Mouse (Mus musculus): ENCODE data around the gene Sema4a.
A peak's percentile ranks its signal among the peaks of the same experiment; 100 is the strongest.
"Not testable (repeated sequence)": the region's sequence is repeated elsewhere in the genome, so short reads cannot be mapped to it uniquely, and the experiment has no call there.

The Sema4a gene

DNA sequence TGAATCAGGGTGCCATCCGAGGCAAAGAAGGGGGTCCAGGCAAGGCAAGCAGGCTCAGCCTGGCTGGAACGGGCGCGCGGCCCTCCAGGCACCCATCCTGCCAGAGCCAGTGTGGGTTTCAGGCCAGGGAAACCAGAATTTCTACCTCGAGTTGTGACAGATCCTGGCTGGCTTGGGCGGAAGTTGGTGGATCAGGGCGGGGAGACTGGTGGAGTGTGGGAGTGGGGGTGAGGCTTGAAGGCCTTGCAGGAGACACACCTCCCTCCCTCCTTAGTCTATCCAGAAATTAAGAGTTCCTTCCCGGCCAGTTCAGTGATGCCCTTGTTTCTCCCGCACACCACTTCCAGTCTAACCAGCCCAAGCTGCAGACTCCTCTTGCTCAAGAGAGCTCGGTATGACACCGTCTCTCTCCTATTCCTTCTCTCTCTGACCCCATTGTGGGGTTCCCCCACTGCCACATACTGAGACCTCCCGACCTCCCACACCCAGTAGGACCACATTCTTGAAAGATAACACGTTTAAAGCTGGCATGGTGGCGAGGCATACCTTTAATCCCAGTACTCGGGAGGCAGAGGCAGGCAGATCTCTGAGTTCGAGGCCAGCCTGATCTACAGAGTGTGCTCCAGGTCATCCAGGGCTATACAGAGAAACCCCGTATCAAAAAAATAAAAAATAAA is 5.3 kb downstream of the Sema4a start:
- no peak for DNase-seq (ENCODE audit: low spot score)

- DNase-seq (ENCODE audit: low spot score): no peak
These were observed 6.0 kb downstream of the Sema4a start for GRCm38 (mm10) chr3:88454762-88455587.

- DNase-seq (ENCODE audit: low spot score): no peak
These were observed 7.0 kb downstream of the Sema4a start for GRCm38 (mm10) chr3:88453986-88454385.

- no peak for DNase-seq (ENCODE audit: low spot score)
These were observed 7.6 kb downstream of the Sema4a start for GRCm38 (mm10) chr3:88453369-88453768.

DNA sequence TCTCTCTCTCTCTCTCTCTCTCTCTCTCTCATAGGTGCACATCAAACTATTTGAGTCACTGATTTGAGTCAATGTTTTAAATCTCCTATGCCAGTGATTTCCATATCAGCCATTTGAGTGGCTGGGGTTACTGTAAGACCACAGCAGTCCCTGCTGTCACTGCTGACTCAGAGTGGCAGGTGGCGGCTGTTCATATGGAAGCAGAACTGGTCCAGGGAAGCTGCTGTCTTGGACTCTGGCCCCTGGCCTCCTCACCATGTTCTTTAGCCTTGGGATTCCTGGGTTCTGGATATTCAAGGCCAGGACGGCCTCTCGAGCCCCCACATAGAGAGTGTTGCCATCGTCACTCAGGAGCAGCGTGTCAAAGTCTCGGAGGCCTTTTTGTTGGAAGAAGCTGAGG is 8.3 kb downstream of the Sema4a start:
- DNase-seq (ENCODE audit: low spot score): no peak

DNA sequence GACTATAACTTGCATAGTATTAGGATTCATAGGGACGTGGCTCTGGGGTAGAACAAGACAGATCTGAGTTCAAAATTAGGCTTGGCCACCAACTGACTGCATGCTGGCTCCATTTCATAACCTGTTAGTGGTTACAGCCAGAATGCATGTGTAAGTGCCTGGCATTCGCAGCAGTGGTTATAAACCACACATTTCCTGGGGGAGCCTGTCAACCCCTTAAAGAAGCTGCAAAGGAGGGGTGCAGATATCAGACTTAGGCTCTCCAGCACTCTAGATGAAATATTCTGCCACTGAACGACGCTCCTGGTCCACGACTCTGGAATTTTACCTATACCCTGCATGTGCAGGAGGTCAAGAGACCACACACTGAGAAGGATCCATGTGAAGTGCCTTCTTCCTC is 8.7 kb downstream of the Sema4a start:
- no peak for DNase-seq (ENCODE audit: low spot score)

DNA sequence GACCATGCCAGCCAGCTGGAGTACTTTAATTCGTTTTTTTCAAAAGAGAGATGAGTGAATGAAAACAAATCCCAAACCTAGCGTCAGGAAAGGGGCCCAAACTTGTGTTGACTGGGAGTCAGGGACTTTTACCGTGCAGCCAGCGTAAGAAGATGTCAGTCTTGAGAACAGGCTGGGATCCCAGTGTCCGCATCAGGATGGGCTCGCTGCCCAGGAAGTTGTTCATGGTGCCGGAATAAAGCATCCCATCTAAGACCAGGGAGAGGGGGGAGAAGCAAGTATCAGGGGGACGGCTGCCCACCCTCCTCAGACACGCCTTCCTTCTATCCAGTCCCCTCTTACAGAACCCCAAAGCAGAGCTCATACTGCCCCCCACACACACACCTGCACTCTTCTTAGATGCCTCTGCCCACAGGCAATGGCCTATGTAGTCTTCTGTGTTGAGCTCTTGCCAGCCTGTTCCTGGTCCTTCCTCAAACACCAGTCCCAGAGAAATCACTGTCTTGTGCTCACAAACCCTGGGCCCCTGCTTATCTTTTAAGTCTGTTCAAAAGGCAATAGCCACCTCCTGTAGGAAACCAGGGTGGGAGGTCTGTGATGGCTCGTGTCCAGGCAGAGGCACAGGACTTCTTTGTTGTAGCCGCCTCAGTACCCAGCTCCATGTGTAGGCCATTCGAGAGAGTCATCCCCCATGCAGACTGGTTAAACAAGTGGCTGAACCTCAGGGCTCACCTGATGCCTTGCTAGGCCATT is 10.4 kb downstream of the Sema4a start:
- no peak for DNase-seq (ENCODE audit: low spot score)

DNA sequence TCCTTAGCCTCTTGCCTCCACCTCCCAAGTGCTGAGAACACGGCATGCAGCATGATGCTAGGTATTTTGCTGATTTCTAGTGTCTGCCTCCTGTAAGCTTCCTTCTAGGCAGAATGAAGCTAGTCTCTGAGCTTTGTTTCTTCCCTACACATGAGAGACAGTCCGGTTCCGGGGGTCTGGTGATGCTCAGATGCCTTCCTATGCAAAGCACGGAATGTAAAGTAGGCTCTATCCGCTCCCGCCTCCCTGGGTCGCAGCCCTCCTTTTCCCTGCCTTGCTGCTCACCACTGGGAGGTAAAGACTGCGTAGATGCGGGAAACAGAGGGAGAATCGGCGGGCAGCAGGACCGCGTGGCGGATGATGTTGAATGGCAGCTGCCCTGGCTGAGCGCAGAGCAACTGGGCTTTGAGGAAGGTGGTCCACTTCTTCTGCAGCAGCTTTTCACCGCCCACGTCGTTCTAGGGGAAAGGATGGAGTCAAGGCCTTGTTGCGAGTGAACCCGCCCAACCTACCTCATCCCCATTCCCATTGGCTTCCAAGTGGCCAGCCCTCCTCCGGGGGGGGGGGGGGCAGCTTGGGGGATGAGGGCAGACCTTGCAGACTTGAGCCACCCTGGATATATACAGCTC is 11.5 kb downstream of the Sema4a start:
- peak; percentile 76 for DNase-seq (ENCODE audit: low spot score)

- no peak for DNase-seq (ENCODE audit: low spot score)
These were observed 12.5 kb downstream of the Sema4a start for GRCm38 (mm10) chr3:88448443-88448842.

GRCm38 (mm10) chr3:88447676-88448183 is 13.3 kb downstream of the Sema4a start:
- no peak for DNase-seq (ENCODE audit: low spot score)

- DNase-seq (ENCODE audit: low spot score): no peak
These were observed 14.4 kb downstream of the Sema4a start for GRCm38 (mm10) chr3:88446471-88447123.

DNA sequence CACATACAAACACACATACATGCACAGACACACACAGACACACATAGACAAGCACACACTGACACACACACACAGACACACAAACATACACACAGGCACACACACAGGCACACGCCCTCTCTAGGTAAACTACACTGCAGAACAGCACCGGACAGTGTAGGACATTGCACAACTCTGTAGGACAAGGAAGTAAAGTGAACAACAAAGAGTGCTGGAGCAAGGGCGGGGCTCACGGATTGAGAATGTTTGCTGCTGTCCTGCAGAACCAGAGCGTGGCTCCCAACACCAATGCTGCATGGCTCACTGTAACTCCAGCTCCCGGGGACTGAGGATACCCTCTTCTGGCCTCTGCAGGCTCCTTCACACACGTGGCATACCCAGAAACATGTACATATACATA is 18.1 kb downstream of the Sema4a start:
- no peak for DNase-seq (ENCODE audit: low spot score)

DNA sequence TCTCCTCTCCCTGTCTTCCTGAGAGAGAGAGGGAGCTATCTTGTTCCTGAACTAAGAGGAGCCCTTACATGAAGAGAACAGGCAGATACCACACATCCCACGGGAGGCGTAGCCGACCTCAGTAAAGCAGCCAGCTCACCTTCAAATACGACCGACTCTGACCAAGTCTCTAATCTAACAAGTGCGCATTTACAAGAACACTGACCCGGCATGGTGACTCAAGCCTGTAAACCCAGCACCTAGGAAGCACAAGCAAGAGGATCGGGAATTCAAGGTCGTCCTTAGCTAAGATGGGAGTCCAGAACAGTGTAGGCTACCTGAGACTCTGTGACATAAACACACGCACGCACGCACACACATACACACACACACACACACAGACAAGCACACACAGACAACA is 18.5 kb downstream of the Sema4a start:
- no peak for DNase-seq (ENCODE audit: low spot score)

- DNase-seq (ENCODE audit: low spot score): peak; percentile 80
These were observed 20.2 kb downstream of the Sema4a start for GRCm38 (mm10) chr3:88440500-88441381.

GRCm38 (mm10) chr3:88439582-88439981 is 21.4 kb downstream of the Sema4a start:
- DNase-seq (ENCODE audit: low spot score): no peak

DNA sequence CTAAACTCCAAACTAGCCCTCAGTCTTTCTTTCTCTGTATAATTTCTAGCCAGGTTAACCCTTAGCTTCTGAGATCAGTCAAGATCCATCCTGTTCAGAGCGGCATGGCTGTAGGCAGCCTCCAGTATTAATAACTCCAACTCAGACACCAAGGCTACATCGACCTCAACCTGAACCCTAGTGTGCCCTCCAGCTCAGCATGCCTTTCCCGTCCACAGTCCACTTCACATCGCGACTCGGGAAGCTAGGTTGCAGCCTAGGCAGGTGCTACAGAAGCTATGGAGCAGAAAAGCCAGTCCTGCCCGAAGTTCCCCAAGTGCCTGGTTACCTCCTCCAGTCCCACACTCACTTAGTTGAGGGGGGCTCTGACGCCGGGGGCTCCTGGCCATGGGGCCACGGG is 23.5 kb downstream of the Sema4a start:
- DNase-seq (ENCODE audit: low spot score): no peak

DNA sequence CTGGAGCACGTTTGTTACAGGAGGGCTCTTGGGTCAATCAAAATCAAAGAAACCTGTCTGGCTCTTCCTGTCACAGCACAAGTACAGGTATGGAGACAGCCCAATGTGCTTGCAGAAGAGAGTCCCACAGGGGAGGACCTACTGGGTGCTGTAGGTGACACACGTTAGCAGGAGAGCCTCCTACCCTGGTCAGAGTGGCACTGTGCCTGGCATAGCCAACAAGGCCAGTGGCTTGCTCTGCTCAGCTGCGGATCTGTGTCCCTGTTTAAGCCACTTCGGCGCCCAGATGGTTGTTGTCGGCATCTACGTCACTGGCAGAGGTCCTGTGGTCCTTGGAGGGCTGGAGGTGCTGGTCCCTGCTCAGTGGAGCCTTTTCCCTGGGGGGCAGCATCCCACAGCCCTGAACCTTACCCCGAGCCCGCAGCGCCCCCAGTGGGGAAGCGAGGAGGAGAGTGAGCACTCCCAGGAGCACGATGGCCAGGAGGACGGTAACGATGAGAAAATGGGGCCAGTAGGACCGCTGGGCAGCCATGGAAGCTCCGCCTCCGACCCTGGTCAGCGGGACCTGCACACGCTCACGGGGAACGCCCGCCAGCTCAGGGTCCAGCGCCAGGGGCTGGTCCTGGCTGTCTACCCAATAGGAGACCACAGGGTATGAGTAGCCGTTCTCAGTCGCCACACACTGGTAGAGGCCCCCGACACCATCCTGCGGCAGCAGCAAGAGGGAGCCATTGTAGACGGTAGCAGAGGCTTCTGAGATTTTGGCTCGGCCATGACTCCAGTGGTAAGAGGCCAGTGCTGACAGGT is 24.4 kb downstream of the Sema4a start:
- peak; percentile 87 for DNase-seq (ENCODE audit: low spot score)

DNA sequence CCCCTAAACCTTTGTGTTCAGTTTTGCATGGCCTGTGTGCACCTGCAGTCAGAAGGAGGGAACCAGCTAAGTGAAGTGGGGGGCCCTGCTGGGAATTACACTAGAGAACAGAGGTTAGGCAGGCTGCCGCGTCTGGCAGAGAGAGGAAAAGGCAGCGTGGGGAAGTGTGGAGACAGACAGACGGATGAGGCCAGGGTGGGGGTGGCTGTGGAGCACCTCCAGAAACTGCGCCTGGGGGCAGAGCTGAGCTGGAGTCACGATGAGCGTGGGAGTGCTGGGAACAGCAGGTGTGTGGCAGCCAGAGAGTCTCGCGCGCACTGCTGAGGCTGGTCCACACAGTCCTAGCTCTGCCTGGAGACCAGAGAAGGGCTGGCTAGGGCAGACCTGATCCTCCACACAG is 25.5 kb downstream of the Sema4a start:
- no peak for DNase-seq (ENCODE audit: low spot score)

- DNase-seq (ENCODE audit: low spot score): not testable (repeated sequence)
These were observed 32.3 kb downstream of the Sema4a start for GRCm38 (mm10) chr3:88428639-88429038.

Data from embryo, embryonic 10.5 days (tissue).